Mouse (Mus musculus) liver, embryonic 13.5 days (tissue): ENCODE results near the gene Abca7. TPM values are rescaled to one million over a fixed set of nuclear protein-coding genes. Genes with fewer than 3 reads are reported as not detected.
"Not testable (repeated sequence)": the region's sequence is repeated elsewhere in the genome, so short reads cannot be mapped to it uniquely, and the experiment has no call there.

Source experiments
- ATAC-seq: fragments of 200-750 bp; cut with Nextera tagmentation; 2 replicates; pipeline ENCODE4 v1.8.0; 2017; ENCODE audit warnings: low read depth, mild to moderate bottlenecking, moderate number of reproducible peaks, moderate library complexity
- DNase-seq: peaks from one replicate; pipeline ENCODE4 v3.0.0; 2022
- H3K27ac ChIP-seq: fragments of 300-500 bp; sonication (generic); 2 replicates; pipeline ENCODE4 v1.5.1; 2015; ENCODE audit warnings: moderate library complexity, mild to moderate bottlenecking, inconsistent platforms
- H3K27me3 ChIP-seq: fragments of 300-500 bp; sonication (generic); 2 replicates; pipeline ENCODE4 v1.6.1; 2015; ENCODE audit warnings: mild to moderate bottlenecking, inconsistent platforms
- H3K36me3 ChIP-seq: fragments of 300-500 bp; sonication (generic); 2 replicates; pipeline ENCODE4 v1.6.1; 2015; ENCODE audit warnings: mild to moderate bottlenecking, inconsistent platforms
- H3K4me1 ChIP-seq: fragments of 300-500 bp; sonication (generic); replicated peaks from 2 replicates; pipeline ENCODE4 v1.6.1; 2015; ENCODE audit warnings: inconsistent platforms
- H3K4me2 ChIP-seq: fragments of 300-500 bp; sonication (generic); 2 replicates; pipeline ENCODE4 v1.6.1; 2015; ENCODE audit warnings: inconsistent platforms, mild to moderate bottlenecking, moderate library complexity
- H3K4me3 ChIP-seq: fragments of 300-500 bp; sonication (generic); replicated peaks from 2 replicates; pipeline ENCODE4 v1.5.1; 2015; ENCODE audit warnings: mild to moderate bottlenecking, inconsistent platforms
- H3K9ac ChIP-seq: fragments of 300-500 bp; sonication (generic); 2 replicates; pipeline ENCODE4 v1.6.1; 2015; ENCODE audit warnings: mild to moderate bottlenecking, inconsistent platforms
- H3K9me3 ChIP-seq: fragments of 300-500 bp; sonication (generic); replicated peaks from 2 replicates; pipeline ENCODE4 v1.6.1; 2016; ENCODE audit warnings: inconsistent platforms
- WGBS: fragments of 180-500 bp; shearing (Covaris S2); methylation state at CpG from one replicate; pipeline ENCODE4 v1.1.7; 2015; ENCODE audit not compliant: insufficient replicate concordance; 5-methylcytosine and 5-hydroxymethylcytosine counted together
- polyA plus RNA-seq: library from polyadenylated mRNA; unstranded; fragments of >200 nt; fragmentation: Nextera tagmentation; extraction: Ambion mirVana; gene quantifications from 2 replicates; pipeline ENCODE4 v1.2.1, GENCODE M21; 2015

The Abca7 gene
- 6.3 and 7.4 TPM in 2 replicates for polyA plus RNA-seq

- Histone ChIP-seq H3K4me3 (peak within 1 kb of the TSS; percentile 72), H3K4me1 (peaks cover 69% of the 10 kb centered on the region), H3K9me3 (peaks cover 8% of the 10 kb centered on the region; the same call in 1 of the 2 replicates), H3K36me3 (peaks cover 61% of the 10 kb centered on the region), H3K27ac (peak within 1 kb of the TSS; percentile 95), H3K27me3 (no peaks in the 10 kb centered on the region), H3K4me2 (peak within 1 kb of the TSS; percentile 85), H3K9ac (peak within 1 kb of the TSS; percentile 84)
- ATAC-seq (peak; percentile 84), DNase-seq (peak; percentile 95)
- under 1% methylated on average over 34 of the region's 34 CpGs for WGBS
Observed at GRCm38 (mm10) chr10:79996272-79997033, at the start of gene Abca7. Gene Abca7, plus strand, starts transcription at chr10:79996494.

GRCm38 (mm10) chr10:79946752-79947322, 49.5 kb upstream of the Abca7 start:
- Histone ChIP-seq H3K9ac (peak overlapping the region; percentile 68), H3K27me3 (no peaks in the 10 kb centered on the region), H3K4me2 (peak overlapping the region; percentile 60), H3K36me3 (peaks cover 38% of the 10 kb centered on the region), H3K4me1 (peaks cover 84% of the 10 kb centered on the region), H3K4me3 (peak overlapping the region; percentile 31; the same call in 1 of the 2 replicates), H3K27ac (peak overlapping the region; percentile 84), H3K9me3 (no peaks in the 10 kb centered on the region)
- ATAC-seq (peak; percentile 74), DNase-seq (peak; percentile 72)
- WGBS: 6% methylated on average over 7 of the region's 7 CpGs

- no peaks in the 10 kb centered on the region for H3K9me3 ChIP-seq
- H3K4me3 ChIP-seq: no peak overlapping the region
- peak overlapping the region; percentile 60 for H3K4me2 ChIP-seq
- H3K36me3 ChIP-seq: peaks cover 36% of the 10 kb centered on the region
- peaks cover 77% of the 10 kb centered on the region for H3K4me1 ChIP-seq
- DNase-seq (no peak), ATAC-seq (no peak)
- H3K27me3 ChIP-seq: no peaks in the 10 kb centered on the region
- H3K9ac ChIP-seq: no peak overlapping the region
- 62% methylated on average over 6 of the region's 6 CpGs for WGBS
- peak overlapping the region; percentile 84 for H3K27ac ChIP-seq
Observed at GRCm38 (mm10) chr10:79947502-79947901, 48.8 kb upstream of the Abca7 start.

- DNase-seq: no peak
- WGBS: 80% methylated on average over 4 of the region's 4 CpGs
- Histone ChIP-seq H3K4me2 (no peak overlapping the region), H3K4me1 (peaks cover 64% of the 10 kb centered on the region), H3K27ac (no peak overlapping the region; the same call in 1 of the 2 replicates), H3K9me3 (no peaks in the 10 kb centered on the region), H3K27me3 (no peaks in the 10 kb centered on the region), H3K4me3 (no peak overlapping the region), H3K9ac (no peak overlapping the region), H3K36me3 (peaks cover 47% of the 10 kb centered on the region)
- no peak for ATAC-seq
Observed at GRCm38 (mm10) chr10:79949873-79950272, 46.4 kb upstream of the Abca7 start.

GRCm38 (mm10) chr10:79950661-79951060, 45.6 kb upstream of the Abca7 start:
- H3K4me1 ChIP-seq: peaks cover 57% of the 10 kb centered on the region
- H3K9me3 ChIP-seq: no peaks in the 10 kb centered on the region
- DNase-seq: no peak
- H3K4me2 ChIP-seq: no peak overlapping the region
- no peak overlapping the region for H3K27ac ChIP-seq
- 88% methylated on average over 18 of the region's 18 CpGs for WGBS
- H3K9ac ChIP-seq: no peak overlapping the region
- H3K27me3 ChIP-seq: no peaks in the 10 kb centered on the region
- H3K4me3 ChIP-seq: no peak overlapping the region
- H3K36me3 ChIP-seq: peaks cover 47% of the 10 kb centered on the region
- no peak for ATAC-seq

GRCm38 (mm10) chr10:79953946-79954345, 42.3 kb upstream of the Abca7 start:
- DNase-seq: no peak
- Histone ChIP-seq H3K4me1 (peaks cover 39% of the 10 kb centered on the region), H3K4me2 (no peak overlapping the region), H3K27ac (no peak overlapping the region), H3K9ac (no peak overlapping the region), H3K36me3 (peaks cover 38% of the 10 kb centered on the region), H3K9me3 (no peaks in the 10 kb centered on the region), H3K4me3 (no peak overlapping the region), H3K27me3 (no peaks in the 10 kb centered on the region)
- ATAC-seq: no peak
- 68% methylated on average over 6 of the region's 6 CpGs for WGBS

GRCm38 (mm10) chr10:79955691-79956090, 40.6 kb upstream of the Abca7 start:
- ATAC-seq: no peak
- WGBS: 69% methylated on average over 9 of the region's 9 CpGs
- H3K27me3 ChIP-seq: no peaks in the 10 kb centered on the region
- H3K4me1 ChIP-seq: peaks cover 32% of the 10 kb centered on the region
- no peak overlapping the region for H3K9ac ChIP-seq
- DNase-seq: no peak
- peaks cover 22% of the 10 kb centered on the region for H3K36me3 ChIP-seq
- H3K9me3 ChIP-seq: no peaks in the 10 kb centered on the region
- H3K27ac ChIP-seq: no peak overlapping the region; the same call in 1 of the 2 replicates
- no peak overlapping the region for H3K4me2 ChIP-seq
- no peak overlapping the region for H3K4me3 ChIP-seq

- 32% methylated on average over 4 of the region's 4 CpGs for WGBS
- H3K4me1 ChIP-seq: peaks cover 42% of the 10 kb centered on the region
- H3K4me2 ChIP-seq: no peak overlapping the region
- H3K27me3 ChIP-seq: no peaks in the 10 kb centered on the region
- H3K9ac ChIP-seq: no peak overlapping the region; the same call in 1 of the 2 replicates
- no peak overlapping the region for H3K27ac ChIP-seq
- no peak for DNase-seq
- H3K9me3 ChIP-seq: no peaks in the 10 kb centered on the region
- no peak overlapping the region for H3K4me3 ChIP-seq
- ATAC-seq: no peak
- H3K36me3 ChIP-seq: peaks cover 18% of the 10 kb centered on the region
Observed at GRCm38 (mm10) chr10:79956643-79957154, 39.6 kb upstream of the Abca7 start.

- no peaks in the 10 kb centered on the region for H3K27me3 ChIP-seq
- ATAC-seq (no peak), DNase-seq (peak; percentile 70)
- H3K4me2 ChIP-seq: peak overlapping the region; percentile 33
- H3K9me3 ChIP-seq: no peaks in the 10 kb centered on the region
- no peak overlapping the region for H3K9ac ChIP-seq
- WGBS: 16% methylated on average over 21 of the region's 21 CpGs
- no peak overlapping the region for H3K27ac ChIP-seq
- H3K4me1 ChIP-seq: peaks cover 45% of the 10 kb centered on the region
- H3K4me3 ChIP-seq: no peak overlapping the region
- peaks cover 24% of the 10 kb centered on the region for H3K36me3 ChIP-seq
Observed at GRCm38 (mm10) chr10:79958140-79958816, 38.0 kb upstream of the Abca7 start.

GRCm38 (mm10) chr10:79959412-79959811, 36.9 kb upstream of the Abca7 start:
- H3K9ac ChIP-seq, H3K27me3 ChIP-seq, DNase-seq, H3K9me3 ChIP-seq, ATAC-seq: not testable (repeated sequence)
- H3K27ac ChIP-seq: peak overlapping the region; percentile 53; the same call in 1 of the 2 replicates
- peaks cover 32% of the 10 kb centered on the region for H3K36me3 ChIP-seq
- peak overlapping the region; percentile 99 for H3K4me3 ChIP-seq
- 27% methylated on average over 10 of the region's 10 CpGs for WGBS
- peaks cover 36% of the 10 kb centered on the region for H3K4me1 ChIP-seq
- H3K4me2 ChIP-seq: peak overlapping the region; percentile 55
